Mouse (Mus musculus): ENCODE results near the gene Washc2.

- peak; percentile 69 for TF ChIP-seq CTCF (conservative IDR thresholded peaks at IDR 0.05; ENCODE audit: insufficient read depth, insufficient read length, low read depth, low read length)
- no peak for TF ChIP-seq POLR2A (IDR thresholded peaks at IDR 0.05; ENCODE audit: low read depth, low read length)
Observed at GRCm38 (mm10) chr6:116198173-116198572, 9.7 kb upstream of the Washc2 start.

Measured in kidney, adult 2 months (tissue).